Mouse (Mus musculus): ENCODE results near the gene Tfap2e. TPM values are rescaled to one million over a fixed set of nuclear protein-coding genes. Genes with fewer than 3 reads are reported as not detected.

The Tfap2e gene
- polyA plus RNA-seq (2012; rRNA removed): 1.6 and 1.9 TPM in 2 replicates

GRCm38 (mm10) chr4:126736001-126736414 lies at the start of gene Tfap2e:
Tfap2e (minus strand) TSS chr4:126736240.

GRCm38 (mm10) chr4:126753268-126754230 lies 17.5 kb upstream of the Tfap2e start, which contains the start of the genes Ncdn and AU040320:
Ncdn (minus strand) TSS chr4:126753438.
AU040320 (plus strand) TSS chr4:126753544.

DNA sequence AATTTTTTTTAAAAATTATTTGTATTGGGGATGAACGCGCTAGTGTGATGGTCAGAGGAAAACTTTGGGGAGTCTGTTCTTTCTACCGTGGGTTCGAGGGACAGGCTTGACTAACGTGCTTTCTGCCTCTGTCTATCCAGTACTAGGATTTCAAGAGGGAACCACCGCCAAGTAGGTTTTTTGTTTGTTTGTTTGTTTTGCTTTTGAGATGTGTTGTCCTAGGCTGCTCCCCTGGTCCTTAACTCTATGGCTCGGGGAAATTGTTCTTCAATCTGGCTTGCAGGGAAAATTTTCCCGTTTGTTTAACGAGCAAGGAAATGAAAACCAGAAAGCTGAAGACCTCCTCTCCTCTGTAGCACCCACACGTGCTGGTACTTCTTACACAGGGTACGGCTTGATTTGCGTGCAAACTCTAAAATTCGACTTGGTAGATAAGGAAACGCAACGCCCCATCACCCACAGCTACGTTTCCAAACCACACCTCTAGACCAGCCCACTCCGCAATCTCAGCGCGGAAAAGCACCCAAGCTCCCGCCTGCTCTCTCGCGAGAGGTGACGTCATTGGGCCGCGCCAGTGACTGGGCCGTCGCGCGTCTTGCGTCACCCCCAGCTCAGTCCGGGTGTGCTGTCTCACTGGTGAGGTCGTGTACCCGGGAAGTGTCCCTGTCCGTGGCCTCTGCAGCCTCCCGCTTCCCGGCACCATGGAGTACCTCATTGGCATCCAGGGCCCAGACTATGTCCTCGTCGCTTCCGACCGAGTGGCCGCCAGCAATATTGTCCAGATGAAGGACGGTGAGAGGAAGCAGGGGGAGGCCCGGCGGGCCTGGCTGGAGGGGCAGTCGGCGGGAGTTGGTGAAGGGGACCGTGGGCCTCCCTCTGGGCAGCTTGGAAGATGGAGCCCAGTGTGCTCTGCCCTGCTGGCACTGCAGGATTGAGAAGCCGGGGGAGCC lies 58.7 kb downstream of the Tfap2e start, which contains the start of gene Psmb2:
TSS of gene Psmb2 (plus strand) at position 577 of the 950 bp plus-strand sequence.

Other genes starting within 250 kb of the Tfap2e start
- gene Ago4, start 202.8 kb downstream of the Tfap2e start, polyA plus RNA-seq (2012; rRNA removed): 0.54 and 0.59 TPM in 2 replicates
- 0.04 and 0.18 TPM in 2 replicates for gene Clspn, start 179.3 kb downstream of the Tfap2e start, polyA plus RNA-seq (2012; rRNA removed)
- gene 5730409E04Rik, start 126.4 kb downstream of the Tfap2e start, polyA plus RNA-seq (2012; rRNA removed): 3.9 and 5.7 TPM in 2 replicates
- gene Psmb2, start 58.6 kb downstream of the Tfap2e start, polyA plus RNA-seq (2012; rRNA removed): 79.6 and 88.9 TPM in 2 replicates
- gene Ncdn, start 17.2 kb upstream of the Tfap2e start, polyA plus RNA-seq (2012; rRNA removed): 18.3 and 23.7 TPM in 2 replicates
- 17.0 and 17.1 TPM in 2 replicates for gene AU040320, start 17.3 kb upstream of the Tfap2e start, polyA plus RNA-seq (2012; rRNA removed)
- 0.38 and 0.93 TPM in 2 replicates for gene Zmym4, start 231.9 kb upstream of the Tfap2e start, polyA plus RNA-seq (2012; rRNA removed)

Data from stomach, adult 2 months (tissue).